Mouse (Mus musculus) Patski (cell line): Measurements from ENCODE around the gene Utp11. TPM values are rescaled to one million over a fixed set of nuclear protein-coding genes. Genes with fewer than 3 reads are reported as not detected.

Experiments used
- ATAC-seq: fragments of 100-300 bp; one replicate; pipeline ENCODE4 v1.8.0; 2021
- CTCF ChIA-PET: fragments of 350-600 bp; sonication (Branson Sonifier 250); formaldehyde crosslinking; loops from one replicate; lab custom pipeline; 2022; ENCODE audit warnings: inconsistent platforms; lab: Charles Lee
- POLR2A ChIA-PET: fragments of 350-600 bp; sonication (Branson Sonifier 250); formaldehyde crosslinking; loops from one replicate; lab custom pipeline; 2022; ENCODE audit warnings: antibody characterized with exemption, inconsistent platforms; lab: Charles Lee
- DNase-seq: peaks from one replicate; pipeline ENCODE4 v3.0.0-alpha.2; 2011; ENCODE audit warnings: low read depth, low spot score
- H3K27me3 ChIP-seq: fragments of 371-371 bp; one replicate; pipeline ENCODE4 v1.5.1; 2021
- CTCF ChIP-seq: fragments of 100-300 bp; IDR thresholded peaks from one replicate; pipeline ENCODE4 v1.5.1; 2021
- in situ Hi-C: fragments of 300-500 bp; cut with MboI; formaldehyde crosslinking; loops from 3 replicates; pipeline ENCODE4 v1.11.1; 2018; ENCODE audit warnings: low pct_unique_long_range_greater_than_20kb, mixed read lengths
- polyA plus RNA-seq: library from polyadenylated mRNA; unstranded; gene quantifications from one replicate; pipeline ENCODE4 v1.2.3, GENCODE M21; 2021

The Utp11 gene
- polyA plus RNA-seq: 40.6 TPM

- TF ChIP-seq CTCF: no peak
- in situ Hi-C loops: no loop called here
- H3K27me3 ChIP-seq: no peaks in the 10 kb centered on the region
- ChIA-PET POLR2A (no interaction called here), CTCF (interaction anchor here (1.0 to 1.5 kb wide), 2 partner anchors 8 to 9 kb away, joined by 3 to 5 read pairs; no protein-coding TSS in a partner anchor)
- DNase-seq: no peak
- ATAC-seq: peak; percentile 93
These were observed at the start of gene Utp11 for GRCm38 (mm10) chr4:124693135-124693894. TSS of gene Utp11 (minus strand) at chr4:124693600.

- ChIA-PET CTCF (interaction anchor here (1.0 kb wide), 1 partner anchor 28 kb away, joined by 3 read pairs; no protein-coding TSS in a partner anchor), POLR2A (interaction anchor here (1.4 kb wide), 1 partner anchor 10 kb away, joined by 5 read pairs; no protein-coding TSS in a partner anchor)
- in situ Hi-C loops: no loop called here
- ATAC-seq: no peak
- TF ChIP-seq CTCF: no peak
- DNase-seq: no peak
- H3K27me3 ChIP-seq: no peaks in the 10 kb centered on the region
These were observed 49.4 kb upstream of the Utp11 start for GRCm38 (mm10) chr4:124742839-124743238.

DNA sequence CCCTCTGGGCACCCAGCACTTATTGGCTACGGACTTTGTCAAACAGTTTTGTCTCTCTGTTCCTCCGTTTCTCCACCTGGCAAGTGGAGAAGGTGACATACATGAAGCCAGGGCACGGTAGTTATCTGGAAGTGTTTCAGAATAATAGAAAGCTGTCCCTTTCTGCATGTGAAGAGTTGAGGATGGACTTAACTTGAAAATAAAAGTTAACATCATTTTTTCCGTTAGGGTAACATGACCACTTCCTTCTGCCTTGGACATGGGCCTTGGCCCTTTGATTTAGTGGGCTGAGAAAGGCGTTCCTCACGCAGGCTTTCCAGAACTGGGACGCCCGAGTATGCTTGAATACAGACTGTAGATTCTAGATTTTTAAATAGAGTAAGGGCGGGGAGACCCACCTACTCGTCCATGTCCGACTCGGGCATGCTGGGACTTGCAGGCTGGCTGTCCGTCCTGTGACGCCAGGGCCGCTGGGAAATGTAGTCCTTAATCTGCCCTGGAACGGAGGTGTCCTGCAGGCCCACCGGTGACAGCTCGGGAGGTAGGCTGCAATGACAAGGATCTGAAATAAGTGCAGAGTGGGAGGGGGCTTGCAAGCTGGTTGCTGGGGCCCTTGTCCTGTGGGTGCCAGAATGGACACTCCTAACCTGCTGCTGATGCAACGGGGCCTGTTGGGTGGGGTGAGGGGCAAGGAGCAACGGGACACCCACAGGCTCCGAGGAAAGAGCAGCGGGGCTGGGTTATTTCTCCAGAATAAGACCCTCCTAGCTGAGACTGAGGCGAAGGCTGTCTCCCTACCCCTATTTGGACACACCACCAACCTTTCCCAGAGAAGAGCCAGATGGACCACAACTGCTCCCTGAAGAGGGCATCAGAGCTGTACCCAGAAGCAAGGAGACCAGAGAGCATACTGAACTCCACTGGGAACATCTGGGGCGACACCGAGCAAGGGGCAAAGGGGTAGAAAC lies 48.3 kb upstream of the Utp11 start, which contains the start of gene Inpp5b:
Inpp5b (plus strand) TSS at position 475 of the 968 bp plus-strand sequence.
- POLR2A ChIA-PET: interaction anchor here (1.4 kb wide), 1 partner anchor 8 kb away, joined by 5 read pairs; no protein-coding TSS in a partner anchor
- DNase-seq (no peak), ATAC-seq (peak; percentile 72)
- in situ Hi-C loops: no loop called here
- no peaks in the 10 kb centered on the region for H3K27me3 ChIP-seq
- no peak for TF ChIP-seq CTCF
- CTCF ChIA-PET: interaction anchor here (1.0 kb wide), 1 partner anchor 30 kb away, joined by 3 read pairs; no protein-coding TSS in a partner anchor

- ChIA-PET CTCF (interaction anchor here (0.9 to 1.2 kb wide), 3 partner anchors 8 to 28 kb away, joined by 3 read pairs; no protein-coding TSS in a partner anchor), POLR2A (no interaction called here)
- in situ Hi-C loops: no loop called here
- no peak for DNase-seq
- ATAC-seq: no peak
- no peak for TF ChIP-seq CTCF
- no peaks in the 10 kb centered on the region for H3K27me3 ChIP-seq
These were observed 45.4 kb upstream of the Utp11 start for GRCm38 (mm10) chr4:124738783-124739182.

GRCm38 (mm10) chr4:124738013-124738412 lies 44.6 kb upstream of the Utp11 start:
- ChIA-PET CTCF (interaction anchor here (1.0 to 1.2 kb wide), 3 partner anchors 8 to 27 kb away, joined by 3 read pairs; no protein-coding TSS in a partner anchor), POLR2A (no interaction called here)
- in situ Hi-C loops: no loop called here
- no peaks in the 10 kb centered on the region for H3K27me3 ChIP-seq
- TF ChIP-seq CTCF: no peak
- no peak for DNase-seq
- no peak for ATAC-seq

- no peak for ATAC-seq
- ChIA-PET POLR2A (no interaction called here), CTCF (interaction anchor here (1.0 to 1.2 kb wide), 2 partner anchors 9 to 15 kb away, joined by 3 read pairs; no protein-coding TSS in a partner anchor)
- no peaks in the 10 kb centered on the region for H3K27me3 ChIP-seq
- no peak for TF ChIP-seq CTCF
- DNase-seq: no peak
- in situ Hi-C loops: no loop called here
These were observed 44.1 kb upstream of the Utp11 start for GRCm38 (mm10) chr4:124737486-124737885.

- no peak for TF ChIP-seq CTCF
- in situ Hi-C loops: no loop called here
- ATAC-seq (no peak), DNase-seq (no peak)
- CTCF ChIA-PET: interaction anchor here (1.0 kb wide), 1 partner anchor 9 kb away, joined by 3 read pairs; no protein-coding TSS in a partner anchor
- no peaks in the 10 kb centered on the region for H3K27me3 ChIP-seq
- POLR2A ChIA-PET: no interaction called here
These were observed 43.6 kb upstream of the Utp11 start for GRCm38 (mm10) chr4:124736952-124737351.

GRCm38 (mm10) chr4:124726121-124726520 lies 32.7 kb upstream of the Utp11 start:
- no peak for TF ChIP-seq CTCF
- no peaks in the 10 kb centered on the region for H3K27me3 ChIP-seq
- in situ Hi-C loops: no loop called here
- ChIA-PET CTCF (no interaction called here), POLR2A (no interaction called here)
- ATAC-seq (no peak), DNase-seq (no peak)

GRCm38 (mm10) chr4:124719101-124719500 lies 25.7 kb upstream of the Utp11 start:
- DNase-seq (no peak), ATAC-seq (no peak)
- in situ Hi-C loops: no loop called here
- ChIA-PET POLR2A (no interaction called here), CTCF (no interaction called here)
- no peaks in the 10 kb centered on the region for H3K27me3 ChIP-seq
- TF ChIP-seq CTCF: no peak
